8 mouse cellular contexts compared by ENCODE assay signal in genomic region chr4:142057529-142058216, GRCm38 (mm10). TPM values are rescaled to one million over a fixed set of nuclear protein-coding genes. Genes with fewer than 3 reads are reported as not detected.
DNase-seq lines count a peak whose midpoint lies in the region; ATAC-seq and TF ChIP-seq lines count a peak whose summit lies in the region.

No protein-coding gene starts in this region.

- H3K9ac ChIP-seq in hindbrain, embryonic 16.5 days (ENCODE audit: low read depth, low read length) = no peak overlapping the region
- H3K9ac ChIP-seq in hindbrain, embryonic 12.5 days = no peak overlapping the region
- H3K9ac ChIP-seq in heart, embryonic 12.5 days = no peak overlapping the region

- no peak overlapping the region for H3K27ac ChIP-seq in hindbrain, embryonic 16.5 days (ENCODE audit: low read depth, low read length)
- no peak overlapping the region for H3K27ac ChIP-seq in hindbrain, embryonic 12.5 days
- peak overlapping the region; percentile 5; the same call in 1 of the 2 replicates for H3K27ac ChIP-seq in cerebellum, adult 2 months (ENCODE audit: insufficient read depth, low read length)
- peak overlapping the region; percentile 84 for H3K27ac ChIP-seq in heart, embryonic 12.5 days (ENCODE audit: poor library complexity, severe bottlenecking)

- no peaks in the 10 kb centered on the region for H3K27me3 ChIP-seq in hindbrain, embryonic 16.5 days (replicated peaks; ENCODE audit: control insufficient read depth, insufficient read depth, low read length)
- H3K27me3 ChIP-seq in hindbrain, embryonic 12.5 days = no peaks in the 10 kb centered on the region
- no peaks in the 10 kb centered on the region for H3K27me3 ChIP-seq in cerebellum, adult 2 months (ENCODE audit: control insufficient read depth, insufficient read depth, low read length)
- no peaks in the 10 kb centered on the region for H3K27me3 ChIP-seq in heart, embryonic 12.5 days (replicated peaks)

- no peak overlapping the region for H3K4me3 ChIP-seq in hindbrain, embryonic 16.5 days (ENCODE audit: low read length)
- H3K4me3 ChIP-seq in hindbrain, embryonic 12.5 days = no peak overlapping the region
- H3K4me3 ChIP-seq in cerebellum, adult 2 months (replicated peaks; ENCODE audit: insufficient read depth, low read depth, low read length) = no peak overlapping the region
- no peak overlapping the region for H3K4me3 ChIP-seq in heart, embryonic 12.5 days

- no peak overlapping the region for H3K4me2 ChIP-seq in hindbrain, embryonic 16.5 days (ENCODE audit: low read length)
- H3K4me2 ChIP-seq in hindbrain, embryonic 12.5 days (replicated peaks) = no peak overlapping the region
- 0 out of 2 replicates have a peak overlapping the region, but pooled peaks have one; percentile 21 for H3K4me2 ChIP-seq in heart, embryonic 12.5 days

- peak; percentile 64 to 67 for DNase-seq in cerebellum, adult 2 months
- no peak for DNase-seq in lung, postnatal 25 days (ENCODE audit: low spot score)
- DNase-seq in gastrocnemius, postnatal 25 days = no peak
- no peak for DNase-seq in thymus, postnatal 10 days (ENCODE audit: low spot score in 2 of 2)

- peak; percentile 37; the same call in 1 of the 2 replicates for ATAC-seq in hindbrain, embryonic 16.5 days
- no peak for ATAC-seq in hindbrain, embryonic 12.5 days (ENCODE audit: low FRiP score)
- ATAC-seq in heart, embryonic 12.5 days (ENCODE audit: insufficient number of reproducible peaks, low FRiP score) = peak; percentile 54
- 0 out of 2 replicates have a peak, but pooled peaks have one; percentile 36 for ATAC-seq in megakaryocyte, adult 5-6 weeks (ENCODE audit: poor library complexity, severe bottlenecking)

- TF ChIP-seq POLR2A in cerebellum, adult 2 months (IDR thresholded peaks at IDR 0.05; ENCODE audit: borderline replicate concordance, insufficient read depth, low read length) = no peak

- WGBS in hindbrain, embryonic 16.5 days = 69% methylated on average over 22 of the region's 22 CpGs
- 88% methylated on average over 22 of the region's 22 CpGs for whole genome bisulfite sequencing in hindbrain, embryonic 12.5 days
- 60% methylated on average over 22 of the region's 22 CpGs for WGBS in cerebellum, adult 2 months
- 56% methylated on average over 22 of the region's 22 CpGs for WGBS in heart, embryonic 12.5 days

- H3K36me3 ChIP-seq in hindbrain, embryonic 16.5 days (ENCODE audit: control insufficient read depth, insufficient read depth, low read length) = no peaks in the 10 kb centered on the region
- no peaks in the 10 kb centered on the region for H3K36me3 ChIP-seq in hindbrain, embryonic 12.5 days
- H3K36me3 ChIP-seq in heart, embryonic 12.5 days = no peaks in the 10 kb centered on the region; the same call in 1 of the 2 replicates

- no peaks in the 10 kb centered on the region for H3K9me3 ChIP-seq in hindbrain, embryonic 16.5 days (ENCODE audit: control insufficient read depth, low read length)
- H3K9me3 ChIP-seq in hindbrain, embryonic 12.5 days (replicated peaks) = no peaks in the 10 kb centered on the region
- no peaks in the 10 kb centered on the region for H3K9me3 ChIP-seq in heart, embryonic 12.5 days (replicated peaks)

- H3K4me1 ChIP-seq in hindbrain, embryonic 16.5 days (ENCODE audit: control insufficient read depth, insufficient read depth, low read depth, low read length) = peaks cover 2% of the 10 kb centered on the region
- H3K4me1 ChIP-seq in hindbrain, embryonic 12.5 days = peaks cover 9% of the 10 kb centered on the region
- H3K4me1 ChIP-seq in cerebellum, adult 2 months (ENCODE audit: control insufficient read depth, insufficient read depth, low read length) = peaks cover 69% of the 10 kb centered on the region
- H3K4me1 ChIP-seq in heart, embryonic 12.5 days (replicated peaks) = peaks cover 80% of the 10 kb centered on the region

- no peak; the same call in 1 of the 2 replicates for TF ChIP-seq CTCF in cerebellum, adult 2 months (IDR thresholded peaks at IDR 0.05; ENCODE audit: borderline replicate concordance, insufficient read depth, low read depth, low read length)

RNA-seq across cellular contexts. Expression of gene Tmem51, which starts 26.4 kb away (rescaled TPM):
- polyA plus RNA-seq in hindbrain, embryonic 16.5 days (2015; fragmentation: Nextera tagmentation; extraction: Ambion mirVana) = 8.2 and 8.6 TPM in 2 replicates
- 7.1 and 8.7 TPM in 2 replicates for polyA plus RNA-seq in hindbrain, embryonic 12.5 days (2016; fragmentation: Nextera tagmentation; extraction: Ambion mirVana)
- 26.2 and 26.3 TPM in 2 replicates for polyA plus RNA-seq in cerebellum, adult 2 months (2012; rRNA removed)
- 28.3 and 29.6 TPM in 2 replicates for polyA plus RNA-seq in heart, embryonic 12.5 days (2016; fragmentation: Nextera tagmentation; extraction: Ambion mirVana)
- total RNA-seq in megakaryocyte, adult 5-6 weeks (2015) = 16.8 and 18.7 TPM in 2 replicates
- total RNA-seq in megakaryocyte, adult 5-6 weeks (2017) = 13.5 and 18.7 TPM in 2 replicates
- 1 to 10 TPM in 1 of 2 experiments, under 1 TPM in 1; 0.61 to 1.2 TPM for total RNA-seq in gastrocnemius, postnatal 25 days (2021)

RNA-seq across cellular contexts. Expression of gene Fhad1, which starts 42.8 kb away (rescaled TPM):
- polyA plus RNA-seq in hindbrain, embryonic 16.5 days (2015; fragmentation: Nextera tagmentation; extraction: Ambion mirVana) = 6.3 and 6.5 TPM in 2 replicates
- 5.2 and 6.2 TPM in 2 replicates for polyA plus RNA-seq in hindbrain, embryonic 12.5 days (2016; fragmentation: Nextera tagmentation; extraction: Ambion mirVana)
- polyA plus RNA-seq in cerebellum, adult 2 months (2012; rRNA removed) = 2.1 and 3.4 TPM in 2 replicates
- 3.9 and 4.8 TPM in 2 replicates for polyA plus RNA-seq in heart, embryonic 12.5 days (2016; fragmentation: Nextera tagmentation; extraction: Ambion mirVana)
- 0.41 TPM in 1 of 2 replicates, not detected in the other for total RNA-seq in megakaryocyte, adult 5-6 weeks (2015)
- 0.41 TPM in 1 of 2 replicates, not detected in the other for total RNA-seq in megakaryocyte, adult 5-6 weeks (2017)
- under 1 TPM in 1 of 2 experiments, not detected in 1; 0.83 TPM for total RNA-seq in gastrocnemius, postnatal 25 days (2021)

Comparison
In these comparisons a context has a peak if more than half of its experiments do, and no peak if none do; other contexts are left out.
1. H3K27ac ChIP-seq: peak in cerebellum, adult 2 months (single experiment) and heart, embryonic 12.5 days (single experiment); none in hindbrain, embryonic 16.5 days (single experiment) and hindbrain, embryonic 12.5 days (single experiment).
2. DNase-seq: peak in cerebellum, adult 2 months (2 of 2); none in lung, postnatal 25 days (single experiment), gastrocnemius, postnatal 25 days (single experiment) and thymus, postnatal 10 days (0 of 2).